Mouse (Mus musculus) thymus, adult 18-20 months (tissue): ENCODE data around the gene Sv2a.
"Not testable (repeated sequence)": the region's sequence is repeated elsewhere in the genome, so short reads cannot be mapped to it uniquely, and the experiment has no call there.

Experiments
- DNase-seq, 2 experiments: peaks; one replicate each; pipeline ENCODE4 v3.0.0; 2022; ENCODE audit warnings: mixed read lengths in 2 of 2

Gene Sv2a

GRCm38 (mm10) chr3:96174042-96174441 is 6.9 kb upstream of the Sv2a start:
- DNase-seq = not testable (repeated sequence)

- no peak for DNase-seq
Observed at GRCm38 (mm10) chr3:96175251-96175650, 5.7 kb upstream of the Sv2a start.

GRCm38 (mm10) chr3:96178427-96178826 is 2.5 kb upstream of the Sv2a start:
- no peak for DNase-seq

- no peak for DNase-seq
Observed at GRCm38 (mm10) chr3:96178902-96179301, 2.0 kb upstream of the Sv2a start.

GRCm38 (mm10) chr3:96179531-96179930 is 1.4 kb upstream of the Sv2a start:
- DNase-seq = no peak

GRCm38 (mm10) chr3:96181510-96182381 is 795 bp downstream of the Sv2a start:
- no peak for DNase-seq

- no peak for DNase-seq
Observed at GRCm38 (mm10) chr3:96182382-96182776, 1.4 kb downstream of the Sv2a start.

GRCm38 (mm10) chr3:96192977-96193376 is 12.0 kb downstream of the Sv2a start:
- no peak for DNase-seq

GRCm38 (mm10) chr3:96194966-96195365 is 14.0 kb downstream of the Sv2a start:
- DNase-seq = no peak

- no peak for DNase-seq
Observed at GRCm38 (mm10) chr3:96195616-96196313, 14.8 kb downstream of the Sv2a start.

- DNase-seq = peak in 1 of 2 experiments; percentile 40
Observed at GRCm38 (mm10) chr3:96196437-96197128, 15.6 kb downstream of the Sv2a start.

- DNase-seq = peak; percentile 79 to 85
Observed at GRCm38 (mm10) chr3:96197129-96197749, 16.3 kb downstream of the Sv2a start.

GRCm38 (mm10) chr3:96198181-96198580 is 17.2 kb downstream of the Sv2a start:
- DNase-seq = peak in 1 of 2 experiments; percentile 49

GRCm38 (mm10) chr3:96198601-96199251 is 17.8 kb downstream of the Sv2a start:
- DNase-seq = not testable (repeated sequence)

- no peak for DNase-seq
Observed at GRCm38 (mm10) chr3:96199731-96200130, 18.8 kb downstream of the Sv2a start.

- no peak for DNase-seq
Observed at GRCm38 (mm10) chr3:96207819-96208218, 26.9 kb downstream of the Sv2a start.

- no peak for DNase-seq
Observed at GRCm38 (mm10) chr3:96209242-96209641, 28.3 kb downstream of the Sv2a start.

- DNase-seq = peak in 1 of 2 experiments; percentile 56
Observed at GRCm38 (mm10) chr3:96219191-96219641, 38.3 kb downstream of the Sv2a start.

- DNase-seq = peak; percentile 68 to 75
Observed at GRCm38 (mm10) chr3:96219661-96220130, 38.7 kb downstream of the Sv2a start, which contains the start of the genes Bola1 and Hist2h2ab. Bola1 (minus strand) TSS chr3:96219709. Hist2h2ab (plus strand) TSS chr3:96219865.

GRCm38 (mm10) chr3:96220131-96220764 is 39.3 kb downstream of the Sv2a start:
- not testable (repeated sequence) for DNase-seq
